Mouse (Mus musculus) midbrain, embryonic 12.5 days (tissue): Measurements from ENCODE around the gene Scarf2. TPM values are rescaled to one million over a fixed set of nuclear protein-coding genes. Genes with fewer than 3 reads are reported as not detected.

ENCODE experiments used
- ATAC-seq: fragments of 200-750 bp; cut with Nextera tagmentation; 2 replicates; pipeline ENCODE4 v1.8.0; 2017; ENCODE audit warnings: low read depth, moderate TSS enrichment, moderate library complexity; ENCODE audit not compliant: low FRiP score
- H3K27ac ChIP-seq: fragments of 300-500 bp; sonication (generic); replicated peaks from 2 replicates; pipeline ENCODE4 v1.5.1; 2016; ENCODE audit warnings: mild to moderate bottlenecking
- H3K27me3 ChIP-seq: fragments of 300-500 bp; sonication (generic); 2 replicates; pipeline ENCODE4 v1.6.1; 2016; ENCODE audit warnings: mild to moderate bottlenecking
- H3K36me3 ChIP-seq: fragments of 300-500 bp; sonication (generic); 2 replicates; pipeline ENCODE4 v1.6.1; 2016
- H3K4me1 ChIP-seq: fragments of 300-500 bp; sonication (generic); 2 replicates; pipeline ENCODE4 v1.6.1; 2016
- H3K4me2 ChIP-seq: fragments of 300-500 bp; sonication (generic); replicated peaks from 2 replicates; pipeline ENCODE4 v1.6.1; 2016; ENCODE audit warnings: mild to moderate bottlenecking, moderate library complexity
- H3K4me3 ChIP-seq: fragments of 300-500 bp; sonication (generic); 2 replicates; pipeline ENCODE4 v1.5.1; 2016; ENCODE audit warnings: mild to moderate bottlenecking
- H3K9ac ChIP-seq: fragments of 300-500 bp; sonication (generic); replicated peaks from 2 replicates; pipeline ENCODE4 v1.6.1; 2016; ENCODE audit warnings: mild to moderate bottlenecking, moderate library complexity
- H3K9me3 ChIP-seq: fragments of 300-500 bp; sonication (generic); 2 replicates; pipeline ENCODE4 v1.6.1; 2016; ENCODE audit warnings: mild to moderate bottlenecking
- WGBS: fragments of 180-500 bp; shearing (Covaris S2); methylation state at CpG from one replicate; pipeline ENCODE4 v1.1.7; 2016; 5-methylcytosine and 5-hydroxymethylcytosine counted together
- polyA plus RNA-seq: library from polyadenylated mRNA; unstranded; fragments of >200 nt; fragmentation: Nextera tagmentation; extraction: Ambion mirVana; gene quantifications from 2 replicates; pipeline ENCODE4 v1.2.1, GENCODE M21; 2016

Scarf2 gene
- 10.1 and 12.1 TPM in 2 replicates for polyA plus RNA-seq

DNA sequence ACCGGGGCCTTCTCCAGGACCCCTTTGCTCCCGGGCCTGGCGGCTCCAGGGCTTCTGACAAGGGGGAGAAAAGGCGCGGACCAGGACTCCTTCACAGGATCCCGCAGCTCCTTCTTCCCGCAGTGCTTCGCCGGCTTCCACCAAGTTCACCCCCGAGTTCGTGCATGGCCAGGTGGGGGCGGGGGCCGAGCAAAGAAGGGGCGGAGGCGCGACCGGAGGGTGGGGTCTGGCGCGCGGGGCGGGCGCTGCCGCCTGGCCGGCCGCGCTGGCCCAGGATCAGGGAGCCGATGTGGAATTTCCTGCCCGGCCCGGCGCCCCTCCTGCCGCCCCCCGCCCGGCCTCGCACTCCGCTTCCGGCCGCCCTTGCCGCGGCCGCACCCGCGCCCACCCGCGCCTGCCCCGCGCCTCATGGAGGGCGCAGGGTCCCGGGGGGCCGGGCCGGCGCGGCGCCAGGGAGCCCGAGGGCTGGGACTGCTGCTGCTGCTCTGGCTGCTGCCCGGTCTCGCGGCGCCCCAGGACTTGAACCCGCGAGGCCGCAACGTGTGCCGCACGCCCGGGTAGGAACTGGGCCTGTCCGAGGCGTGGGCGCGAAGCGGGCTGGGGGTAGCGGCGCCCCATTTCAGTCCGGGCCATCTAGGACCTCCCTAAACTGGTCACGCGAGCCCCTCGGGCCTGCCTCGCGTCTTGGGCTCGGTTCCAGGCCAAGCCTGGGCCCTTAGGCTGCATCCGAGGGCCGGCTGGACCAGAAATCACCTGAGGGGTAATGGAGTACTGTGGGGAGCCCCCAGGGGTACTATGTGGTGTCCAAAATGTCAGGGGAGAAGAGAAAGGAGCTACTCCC, at the start of gene Scarf2:
Gene Scarf2, plus strand, starts transcription at position 312 of the 841 bp plus-strand sequence.
- Histone ChIP-seq H3K27me3 (peaks cover 82% of the 10 kb centered on the region), H3K27ac (0 out of 2 replicates have a peak within 1 kb of the TSS, but pooled peaks have one; percentile 25), H3K9ac (peak within 1 kb of the TSS; percentile 68), H3K36me3 (peaks cover 9% of the 10 kb centered on the region), H3K9me3 (no peaks in the 10 kb centered on the region), H3K4me2 (peak within 1 kb of the TSS; percentile 88), H3K4me3 (peak within 1 kb of the TSS; percentile 53), H3K4me1 (peaks cover 22% of the 10 kb centered on the region)
- ATAC-seq = peak; percentile 21; the same call in 1 of the 2 replicates
- WGBS = 2% methylated on average over 57 of the region's 81 CpGs

DNA sequence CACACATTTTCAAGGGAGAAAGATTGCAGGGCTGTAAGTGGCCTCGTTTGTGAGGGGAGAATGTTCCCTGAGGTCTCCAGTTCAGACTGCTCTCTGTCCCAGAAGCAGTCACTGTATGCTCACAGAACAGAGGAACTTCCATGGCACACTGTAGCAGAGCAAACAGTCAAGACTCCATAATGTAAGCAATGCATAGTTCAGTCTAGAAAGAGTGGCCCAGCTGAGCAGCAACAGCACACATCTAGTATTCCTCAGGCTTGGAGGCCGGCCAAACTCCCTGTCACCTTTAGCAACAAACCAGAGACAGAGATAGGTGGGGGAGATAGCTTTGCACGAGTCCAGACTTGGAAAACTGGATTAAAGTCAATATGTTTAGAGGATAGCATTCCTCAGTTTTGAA, 44.1 kb upstream of the Scarf2 start:
- Histone ChIP-seq H3K4me3 (no peak overlapping the region), H3K9ac (no peak overlapping the region), H3K27ac (no peak overlapping the region), H3K27me3 (peaks cover 18% of the 10 kb centered on the region), H3K36me3 (no peaks in the 10 kb centered on the region), H3K4me1 (no peaks in the 10 kb centered on the region), H3K9me3 (no peaks in the 10 kb centered on the region), H3K4me2 (no peak overlapping the region)
- no peak for ATAC-seq
- 39% methylated on average over 3 of the region's 3 CpGs for WGBS

DNA sequence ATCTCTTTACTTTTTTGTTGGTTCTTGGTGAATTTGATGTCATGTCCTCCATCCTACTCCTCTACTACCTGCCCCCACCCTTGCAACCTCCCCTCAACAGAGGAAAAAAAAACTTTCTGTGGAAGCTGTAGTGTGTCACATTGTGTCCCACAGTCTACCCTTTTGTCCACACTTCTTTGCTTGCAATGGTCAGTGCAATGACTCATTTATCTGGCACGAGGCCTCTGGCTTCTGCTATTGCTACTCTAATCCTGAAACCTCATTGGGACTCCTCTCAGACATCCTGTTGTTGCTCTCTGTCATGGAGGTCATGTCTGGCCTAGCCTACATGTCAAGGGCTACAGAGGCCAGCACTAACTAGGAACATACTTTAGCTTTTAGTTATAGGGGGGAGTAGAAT, 43.4 kb upstream of the Scarf2 start:
- no peak overlapping the region for H3K4me3 ChIP-seq
- no peaks in the 10 kb centered on the region for H3K9me3 ChIP-seq
- ATAC-seq = no peak
- H3K27ac ChIP-seq = no peak overlapping the region
- H3K4me1 ChIP-seq = peaks cover under 1% of the 10 kb centered on the region; the same call in 1 of the 2 replicates
- WGBS = 52% methylated on average over 1 of the region's 1 CpGs
- H3K9ac ChIP-seq = no peak overlapping the region
- no peak overlapping the region for H3K4me2 ChIP-seq
- H3K27me3 ChIP-seq = peaks cover 16% of the 10 kb centered on the region
- H3K36me3 ChIP-seq = no peaks in the 10 kb centered on the region

DNA sequence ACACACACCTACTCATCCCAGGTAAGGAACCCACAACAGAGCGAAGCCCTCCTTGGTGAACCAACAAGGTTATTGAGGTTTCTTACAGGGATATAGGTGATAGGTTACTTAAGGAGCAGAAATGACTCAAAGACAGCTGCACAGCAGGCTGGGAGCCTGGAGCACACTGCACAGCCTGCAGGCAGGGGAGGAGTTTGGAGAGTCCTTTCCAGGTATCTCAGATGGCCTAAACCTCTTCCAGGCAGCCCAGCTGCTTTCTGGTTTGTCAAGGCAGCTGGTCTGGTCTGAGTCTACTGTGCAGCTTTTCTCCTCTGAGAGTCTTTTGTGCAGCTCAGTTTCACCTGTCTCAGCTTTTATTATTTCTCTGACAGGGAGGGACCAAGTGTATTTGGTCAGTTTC, 39.3 kb upstream of the Scarf2 start:
- WGBS = 100% methylated on average over 1 of the region's 1 CpGs

DNA sequence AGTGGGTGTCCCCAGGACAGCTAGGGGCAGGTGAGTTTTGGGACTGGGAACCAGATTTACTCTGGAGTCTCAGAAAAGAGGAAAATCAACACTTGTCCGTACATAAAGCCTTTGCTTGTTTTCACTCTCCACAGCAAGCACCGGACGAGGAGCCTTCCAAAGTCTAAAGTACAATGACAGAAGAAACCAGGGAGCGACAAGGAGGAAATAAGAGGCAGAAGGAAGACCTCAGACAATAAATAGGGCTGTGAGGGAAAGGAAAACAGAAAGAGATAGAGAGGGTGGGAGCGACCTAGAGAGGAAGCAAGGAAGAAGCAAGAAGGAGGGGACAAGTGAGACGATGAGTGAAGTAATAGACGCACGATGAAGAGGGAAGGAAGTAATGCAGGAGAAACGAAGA, 38.2 kb upstream of the Scarf2 start:
- Histone ChIP-seq H3K4me2 (peak overlapping the region; percentile 72), H3K9ac (peak overlapping the region; percentile 72; the same call in 1 of the 2 replicates), H3K9me3 (no peaks in the 10 kb centered on the region), H3K36me3 (0 out of 2 replicates have a peak, but pooled peaks cover under 1% of the 10 kb centered on the region), H3K27ac (no peak overlapping the region), H3K4me3 (peak overlapping the region; percentile 59), H3K27me3 (peaks cover 19% of the 10 kb centered on the region), H3K4me1 (peaks cover 29% of the 10 kb centered on the region)
- peak; percentile 10; the same call in 1 of the 2 replicates for ATAC-seq
- WGBS = 60% methylated on average over 9 of the region's 9 CpGs

More for the DNA sequence above, 39.3 kb upstream of the Scarf2 start:
- ATAC-seq = no peak
- Histone ChIP-seq H3K4me1 (peaks cover 29% of the 10 kb centered on the region), H3K27me3 (peaks cover 19% of the 10 kb centered on the region), H3K9me3 (no peaks in the 10 kb centered on the region), H3K9ac (no peak overlapping the region), H3K27ac (no peak overlapping the region), H3K4me3 (no peak overlapping the region), H3K36me3 (no peaks in the 10 kb centered on the region), H3K4me2 (no peak overlapping the region)

DNA sequence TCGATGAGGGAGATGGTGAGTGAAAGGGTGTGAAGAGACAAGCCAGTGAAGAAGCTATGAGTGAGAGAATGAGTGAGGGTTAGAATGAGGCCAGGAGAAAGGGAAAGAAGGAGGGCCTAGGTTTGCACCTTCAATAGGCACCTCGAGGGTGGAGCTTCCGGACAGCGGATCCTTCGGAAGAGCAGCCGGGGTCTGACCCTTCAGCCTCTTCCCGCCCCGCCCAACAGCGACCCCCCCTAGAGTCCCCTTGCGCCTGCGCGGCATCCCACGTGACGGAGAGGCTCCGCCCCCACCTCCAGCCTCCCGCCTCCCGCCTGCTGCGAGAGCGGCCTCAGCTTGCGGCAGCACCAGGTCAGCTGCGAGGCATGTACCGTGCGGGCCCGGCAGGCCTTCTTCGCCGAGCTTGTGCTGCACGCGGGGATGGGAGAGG, 37.7 kb upstream of the Scarf2 start, which contains the start of gene Klhl22:
Gene Klhl22, plus strand, starts transcription at position 275 of the 430 bp plus-strand sequence.
- under 1% methylated on average over 27 of the region's 28 CpGs for WGBS
- Histone ChIP-seq H3K4me1 (peaks cover 29% of the 10 kb centered on the region), H3K36me3 (peaks cover 5% of the 10 kb centered on the region), H3K9me3 (no peaks in the 10 kb centered on the region), H3K27ac (peak within 1 kb of the TSS; percentile 60), H3K4me3 (peak within 1 kb of the TSS; percentile 59), H3K4me2 (peak within 1 kb of the TSS; percentile 72), H3K27me3 (peaks cover 19% of the 10 kb centered on the region), H3K9ac (peak within 1 kb of the TSS; percentile 72)
- ATAC-seq = peak; percentile 94

DNA sequence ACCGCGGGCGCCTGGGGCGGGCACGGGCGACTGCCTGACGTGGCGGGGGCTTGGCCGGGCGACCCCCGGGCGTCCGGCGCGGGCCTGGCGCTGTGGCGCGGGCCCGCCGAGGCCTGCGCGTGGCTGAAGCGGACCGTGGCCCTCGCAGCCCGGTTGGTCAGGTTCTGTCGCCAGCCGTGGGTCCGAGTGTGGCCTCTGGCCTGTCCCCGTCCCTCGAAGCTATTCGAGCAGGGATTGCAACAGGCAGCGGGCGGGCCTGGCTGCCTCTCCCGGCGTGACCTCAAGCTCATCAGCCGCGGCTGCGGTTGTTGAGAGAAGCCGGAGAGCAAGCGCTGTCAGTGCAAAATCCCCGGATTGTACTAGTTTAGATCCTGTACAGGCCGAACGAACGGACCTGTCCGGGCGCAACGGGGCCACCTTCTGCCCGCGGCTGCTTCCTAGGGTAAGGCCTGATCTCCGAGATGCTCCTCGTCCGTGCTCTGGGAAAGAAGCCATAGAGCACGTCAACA, 37.2 kb upstream of the Scarf2 start:
- H3K4me2 ChIP-seq = peak overlapping the region; percentile 72
- peaks cover 8% of the 10 kb centered on the region for H3K36me3 ChIP-seq
- H3K27ac ChIP-seq = peak overlapping the region; percentile 60
- peaks cover 29% of the 10 kb centered on the region for H3K4me1 ChIP-seq
- WGBS = 3% methylated on average over 41 of the region's 54 CpGs
- H3K9ac ChIP-seq = peak overlapping the region; percentile 72
- H3K27me3 ChIP-seq = peaks cover 19% of the 10 kb centered on the region
- H3K9me3 ChIP-seq = no peaks in the 10 kb centered on the region
- ATAC-seq = 0 out of 2 replicates have a peak, but pooled peaks have one; percentile 1
- peak overlapping the region; percentile 59 for H3K4me3 ChIP-seq

DNA sequence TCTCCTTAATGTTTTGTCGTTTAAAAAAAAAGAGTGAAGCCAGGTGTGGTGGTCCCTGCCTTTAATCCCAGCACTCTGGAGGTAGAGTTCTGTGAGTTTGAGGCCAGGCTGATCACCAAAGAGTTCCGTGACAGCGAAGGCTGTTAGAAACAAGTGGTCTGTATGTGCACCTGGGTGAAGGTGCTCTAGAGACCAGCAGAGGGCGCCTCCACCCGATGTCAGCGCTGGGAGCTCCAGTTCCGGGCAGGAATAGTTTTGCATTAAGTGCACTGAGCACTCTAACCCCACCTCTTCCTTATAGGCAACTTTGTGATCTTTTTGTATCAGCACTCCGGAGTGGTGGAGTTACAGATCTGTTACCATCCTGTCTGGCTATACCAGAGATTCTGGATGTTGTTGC, 36.4 kb upstream of the Scarf2 start:
- ATAC-seq = no peak
- Histone ChIP-seq H3K4me1 (peaks cover 29% of the 10 kb centered on the region), H3K4me3 (peak overlapping the region; percentile 59), H3K4me2 (peak overlapping the region; percentile 72), H3K27ac (no peak overlapping the region), H3K9ac (no peak overlapping the region), H3K9me3 (no peaks in the 10 kb centered on the region), H3K36me3 (peaks cover 14% of the 10 kb centered on the region), H3K27me3 (peaks cover 19% of the 10 kb centered on the region)
- WGBS = 43% methylated on average over 8 of the region's 8 CpGs

DNA sequence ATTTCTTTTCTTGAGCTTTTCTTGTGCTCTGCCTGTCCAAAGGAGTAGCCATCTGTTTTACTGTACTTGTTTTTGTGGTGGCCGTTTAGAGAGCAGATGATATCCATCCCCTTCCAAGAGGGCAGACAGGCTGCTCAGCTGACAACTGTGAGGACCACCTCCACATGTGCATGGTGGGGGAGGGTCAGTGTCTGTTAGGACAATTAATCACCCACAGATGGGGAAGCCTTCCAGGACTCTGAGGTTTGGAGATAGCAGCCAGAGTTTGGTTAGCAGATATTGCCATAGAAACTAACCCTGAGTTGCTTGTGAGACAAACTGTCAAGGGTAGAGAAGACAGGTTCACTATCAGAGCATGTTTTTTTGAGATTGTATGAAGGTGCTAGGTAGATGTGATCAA, 36.0 kb upstream of the Scarf2 start:
- Histone ChIP-seq H3K4me3 (no peak overlapping the region), H3K27ac (no peak overlapping the region), H3K4me1 (peaks cover 29% of the 10 kb centered on the region), H3K9ac (no peak overlapping the region), H3K4me2 (no peak overlapping the region), H3K9me3 (no peaks in the 10 kb centered on the region), H3K36me3 (peaks cover 19% of the 10 kb centered on the region), H3K27me3 (peaks cover 19% of the 10 kb centered on the region)
- 91% methylated on average over 1 of the region's 1 CpGs for WGBS
- ATAC-seq = no peak

DNA sequence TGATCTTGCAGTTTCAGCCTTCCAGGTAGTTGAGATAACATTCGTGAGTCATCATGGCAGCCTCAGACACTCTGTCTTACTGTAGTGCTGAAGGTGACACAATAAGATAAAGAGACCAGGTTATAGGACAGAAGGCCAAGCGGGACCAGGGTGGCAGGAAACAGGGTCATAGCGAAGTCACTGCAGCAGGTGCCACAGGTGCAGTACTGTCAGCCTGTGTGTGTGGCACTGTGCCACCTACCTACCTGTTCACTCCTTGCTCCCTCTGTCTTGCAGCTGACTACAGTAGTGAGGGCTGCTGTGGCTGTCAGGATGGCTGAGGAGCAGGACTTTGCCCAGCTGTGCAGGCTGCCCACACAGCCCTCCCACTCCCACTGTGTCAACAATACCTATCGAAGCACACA, 33.0 kb upstream of the Scarf2 start:
- 85% methylated on average over 4 of the region's 4 CpGs for WGBS
- Histone ChIP-seq H3K36me3 (peaks cover 43% of the 10 kb centered on the region), H3K9ac (no peak overlapping the region)

DNA sequence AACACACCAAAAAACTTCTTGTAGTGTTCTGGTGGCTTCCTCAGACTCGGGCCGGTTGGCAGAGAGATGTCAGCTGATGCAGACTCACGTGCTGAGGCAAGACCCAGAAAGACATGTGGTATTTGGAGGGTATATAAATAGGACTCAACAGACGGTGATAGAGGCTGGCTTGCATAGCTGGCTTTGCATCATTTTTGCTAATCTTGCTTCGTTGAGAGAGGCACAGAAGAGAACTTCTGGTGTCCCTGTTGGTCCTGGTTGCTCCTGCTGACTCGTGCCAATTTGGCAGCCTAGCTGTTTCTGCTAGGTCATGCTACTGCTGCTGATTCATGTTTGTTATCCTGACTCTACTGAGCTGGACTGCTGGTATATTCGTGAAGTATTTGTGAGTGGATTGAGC, 28.2 kb upstream of the Scarf2 start:
- H3K4me2 ChIP-seq = no peak overlapping the region
- H3K4me3 ChIP-seq = no peak overlapping the region
- no peaks in the 10 kb centered on the region for H3K9me3 ChIP-seq
- H3K27ac ChIP-seq = no peak overlapping the region
- no peaks in the 10 kb centered on the region for H3K4me1 ChIP-seq
- H3K9ac ChIP-seq = no peak overlapping the region
- ATAC-seq = no peak
- WGBS = 90% methylated on average over 7 of the region's 7 CpGs
- no peaks in the 10 kb centered on the region for H3K27me3 ChIP-seq
- peaks cover 64% of the 10 kb centered on the region for H3K36me3 ChIP-seq

More for the DNA sequence above, 33.0 kb upstream of the Scarf2 start:
- no peak overlapping the region for H3K4me2 ChIP-seq
- H3K27ac ChIP-seq = no peak overlapping the region
- no peak for ATAC-seq
- no peaks in the 10 kb centered on the region for H3K9me3 ChIP-seq
- H3K27me3 ChIP-seq = no peaks in the 10 kb centered on the region
- H3K4me3 ChIP-seq = no peak overlapping the region
- peaks cover 24% of the 10 kb centered on the region for H3K4me1 ChIP-seq
